Mouse (Mus musculus) left cerebral cortex, adult 2 months (tissue): ENCODE results near the gene H2afx. TPM values are rescaled to one million over a fixed set of nuclear protein-coding genes. Genes with fewer than 3 reads are reported as not detected.
"Not testable (repeated sequence)": the region's sequence is repeated elsewhere in the genome, so short reads cannot be mapped to it uniquely, and the experiment has no call there.

Experiments used
- DNase-seq, 2 experiments: peaks; one replicate each; pipeline ENCODE4 v3.0.0; 2021 to 2022; ENCODE audit warnings: low spot score in 2 of 2, mixed read lengths in 1 of 2; ENCODE audit errors: extremely low spot score in 1 of 2
- H3K27ac ChIP-seq: fragments of 200-600 bp; 2 replicates; pipeline ENCODE4 v1.8.1; 2022
- H3K4me3 ChIP-seq: fragments of 200-600 bp; 2 replicates; pipeline ENCODE4 v1.8.1; 2022
- CTCF ChIP-seq: fragments of 200-600 bp; IDR thresholded peaks from 2 replicates; pipeline ENCODE4 v1.8.1; 2022; ENCODE audit warnings: antibody characterized with exemption, mild to moderate bottlenecking, moderate library complexity
- intact Hi-C: fragments of 180-260 bp; cut with DNase I; formaldehyde crosslinking; loops from one replicate; pipeline ENCODE4 v1.15.1; 2025
- total RNA-seq, 2 experiments: library from RNA; stranded (reverse); gene quantifications; 2 replicates each; pipeline ENCODE4 v1.2.3; 2021

Gene H2afx
- total RNA-seq, 2 experiments from 2014 or later, result 46.1 to 53.2 TPM

GRCm38 (mm10) chr9:44319887-44320798 lies 14.4 kb upstream of the H2afx start, which contains the start of gene C2cd2l:
Gene C2cd2l, minus strand, starts transcription at chr9:44320285.
- Histone ChIP-seq H3K27ac (peak within 1 kb of the TSS; percentile 93), H3K4me3 (peak within 1 kb of the TSS; percentile 71)
- no peak for TF ChIP-seq CTCF
- intact Hi-C loops, result no loop called here
- DNase-seq, result peak; percentile 85 to 91

- H3K27ac ChIP-seq, result peak overlapping the region; percentile 89
- no peak for DNase-seq
- H3K4me3 ChIP-seq, result peak overlapping the region; percentile 71
- no peak for TF ChIP-seq CTCF
- intact Hi-C loops, result no loop called here
Measured at GRCm38 (mm10) chr9:44320799-44321133, 13.7 kb upstream of the H2afx start.

- H3K4me3 ChIP-seq, intact Hi-C loops, H3K27ac ChIP-seq, DNase-seq: not testable (repeated sequence)
Measured at GRCm38 (mm10) chr9:44323656-44324055, 10.8 kb upstream of the H2afx start.

- Histone ChIP-seq H3K4me3 (no peak overlapping the region), H3K27ac (no peak overlapping the region)
- no peak for TF ChIP-seq CTCF
- DNase-seq, result no peak
- intact Hi-C loops, result no loop called here
Measured at GRCm38 (mm10) chr9:44324147-44324546, 10.3 kb upstream of the H2afx start.

- peak overlapping the region; percentile 84 for H3K4me3 ChIP-seq
- intact Hi-C loops, DNase-seq: not testable (repeated sequence)
- peak overlapping the region; percentile 86 for H3K27ac ChIP-seq
Measured at GRCm38 (mm10) chr9:44325032-44325767, 9.3 kb upstream of the H2afx start.

GRCm38 (mm10) chr9:44325768-44326370 lies 8.6 kb upstream of the H2afx start, which contains the start of gene Dpagt1:
Gene Dpagt1, plus strand, starts transcription at chr9:44326019.
- Histone ChIP-seq H3K4me3 (peak within 1 kb of the TSS; percentile 84), H3K27ac (peak within 1 kb of the TSS; percentile 86)
- DNase-seq, result peak in 1 of 2 experiments; percentile 59
- TF ChIP-seq CTCF, result no peak
- intact Hi-C loops, result loop anchor here (1.0 kb wide), 1 partner anchor 8 kb away; the partner anchor contains the start of gene H2afx

GRCm38 (mm10) chr9:44326371-44327063 lies 8.0 kb upstream of the H2afx start:
- Histone ChIP-seq H3K27ac (peak overlapping the region; percentile 86), H3K4me3 (peak overlapping the region; percentile 84)
- DNase-seq, result peak; percentile 73 to 81
- no peak; the same call in 1 of the 2 replicates for TF ChIP-seq CTCF
- intact Hi-C loops, result loop anchor here (1.0 kb wide), 1 partner anchor 8 kb away; the partner anchor contains the start of gene H2afx

GRCm38 (mm10) chr9:44327064-44327711 lies 7.3 kb upstream of the H2afx start:
- H3K27ac ChIP-seq, result peak overlapping the region; percentile 86
- intact Hi-C loops, result no loop called here
- peak overlapping the region; percentile 84 for H3K4me3 ChIP-seq
- DNase-seq, result no peak
- no peak for TF ChIP-seq CTCF

GRCm38 (mm10) chr9:44327926-44328325 lies 6.6 kb upstream of the H2afx start:
- no peak for TF ChIP-seq CTCF
- H3K4me3 ChIP-seq, result no peak overlapping the region
- DNase-seq, result no peak
- intact Hi-C loops, result no loop called here
- no peak overlapping the region for H3K27ac ChIP-seq

- no peak overlapping the region for H3K4me3 ChIP-seq
- TF ChIP-seq CTCF, result no peak
- H3K27ac ChIP-seq, result no peak overlapping the region
- no peak for DNase-seq
- intact Hi-C loops, result loop anchor here (5.0 kb wide), 1 partner anchor 33 kb away; no protein-coding TSS in a partner anchor
Measured at GRCm38 (mm10) chr9:44330736-44331135, 3.8 kb upstream of the H2afx start.
